Mouse (Mus musculus) embryonic facial prominence, embryonic 11.5 days (tissue): ENCODE data around the gene Pfkp. TPM values are rescaled to one million over a fixed set of nuclear protein-coding genes. Genes with fewer than 3 reads are reported as not detected.
A peak's percentile ranks its signal among the peaks of the same experiment; 100 is the strongest.

Source experiments
- ATAC-seq: fragments of 200-750 bp; cut with Nextera tagmentation; replicated peaks from 2 replicates; pipeline ENCODE4 v1.8.0; 2017; ENCODE audit warnings: low read depth; ENCODE audit not compliant: insufficient number of reproducible peaks, low FRiP score, low TSS enrichment
- DNase-seq: peaks from one replicate; pipeline ENCODE4 v3.0.0-alpha.2; 2015; ENCODE audit warnings: low spot score
- H3K27ac ChIP-seq: fragments of 300-500 bp; sonication (generic); replicated peaks from 2 replicates; pipeline ENCODE4 v1.5.1; 2014; ENCODE audit warnings: mild to moderate bottlenecking, low read depth, low read length, control low read depth
- H3K27me3 ChIP-seq: fragments of 300-500 bp; sonication (generic); 2 replicates; pipeline ENCODE4 v1.6.1; 2014; ENCODE audit warnings: mild to moderate bottlenecking, low read length, moderate library complexity, mixed read lengths; ENCODE audit not compliant: control insufficient read depth, insufficient read depth
- H3K36me3 ChIP-seq: fragments of 300-500 bp; sonication (generic); replicated peaks from 2 replicates; pipeline ENCODE4 v1.6.1; 2014; ENCODE audit warnings: low read depth, mild to moderate bottlenecking, low read length, moderate library complexity, mixed read lengths; ENCODE audit not compliant: control insufficient read depth, insufficient read depth
- H3K4me1 ChIP-seq: fragments of 300-500 bp; sonication (generic); 2 replicates; pipeline ENCODE4 v1.6.1; 2014; ENCODE audit warnings: low read length, mixed read lengths; ENCODE audit not compliant: control insufficient read depth, insufficient read depth
- H3K4me2 ChIP-seq: fragments of 300-500 bp; sonication (generic); 2 replicates; pipeline ENCODE4 v1.6.1; 2014; ENCODE audit warnings: low read depth, mild to moderate bottlenecking, control low read depth, low read length, moderate library complexity
- H3K4me3 ChIP-seq: fragments of 300-500 bp; sonication (generic); 2 replicates; pipeline ENCODE4 v1.5.1; 2014; ENCODE audit warnings: low read depth, low read length, control low read depth
- H3K9ac ChIP-seq: fragments of 300-500 bp; sonication (generic); replicated peaks from 2 replicates; pipeline ENCODE4 v1.6.1; 2014; ENCODE audit warnings: mild to moderate bottlenecking, control low read depth, low read length
- H3K9me3 ChIP-seq: fragments of 300-500 bp; sonication (generic); replicated peaks from 2 replicates; pipeline ENCODE4 v1.6.1; 2016; ENCODE audit warnings: mild to moderate bottlenecking, low read length, inconsistent platforms, mixed read lengths; ENCODE audit not compliant: control insufficient read depth
- WGBS: fragments of 180-500 bp; shearing (Covaris S2); extraction: QIAGEN DNeasy Blood & Tissue Kit; methylation state at CpG from one replicate; pipeline ENCODE4 v1.1.7; 2014; 5-methylcytosine and 5-hydroxymethylcytosine counted together
- polyA plus RNA-seq: library from polyadenylated mRNA; unstranded; fragments of >200 nt; fragmentation: Nextera tagmentation; extraction: Ambion mirVana; gene quantifications from 2 replicates; pipeline ENCODE4 v1.2.1, GENCODE M21; 2014

Gene Pfkp
- polyA plus RNA-seq, 1 experiment from 2014 or later: 16.7 TPM

DNA sequence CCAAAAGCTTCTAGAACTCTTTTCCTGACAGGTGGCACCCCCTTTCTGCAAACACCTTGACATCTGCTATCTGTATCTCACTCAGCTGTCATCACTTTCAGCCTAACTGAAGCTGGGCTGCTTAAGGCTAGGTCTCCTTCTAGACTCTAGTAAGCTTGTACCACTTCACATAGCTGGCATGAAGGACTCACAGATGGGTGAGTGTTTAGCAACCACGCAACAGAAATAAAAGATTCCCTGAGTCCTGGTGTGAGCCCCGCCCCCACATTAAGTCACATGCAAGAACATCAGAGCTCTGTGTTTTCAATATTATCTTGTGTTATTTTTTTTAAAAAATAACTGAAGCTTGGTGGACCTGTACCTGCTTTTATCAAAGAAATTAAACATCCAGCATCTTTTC, 8.7 kb upstream of the Pfkp start:
- DNase-seq (no peak), ATAC-seq (no peak)
- no peaks in the 10 kb centered on the region for H3K27me3 ChIP-seq
- no peaks in the 10 kb centered on the region for H3K36me3 ChIP-seq
- no peaks in the 10 kb centered on the region for H3K4me1 ChIP-seq
- WGBS: 87% methylated on average over 2 of the region's 2 CpGs
- no peak overlapping the region for H3K4me3 ChIP-seq
- no peak overlapping the region for H3K4me2 ChIP-seq
- H3K9ac ChIP-seq: no peak overlapping the region
- H3K9me3 ChIP-seq: no peaks in the 10 kb centered on the region
- no peak overlapping the region for H3K27ac ChIP-seq

DNA sequence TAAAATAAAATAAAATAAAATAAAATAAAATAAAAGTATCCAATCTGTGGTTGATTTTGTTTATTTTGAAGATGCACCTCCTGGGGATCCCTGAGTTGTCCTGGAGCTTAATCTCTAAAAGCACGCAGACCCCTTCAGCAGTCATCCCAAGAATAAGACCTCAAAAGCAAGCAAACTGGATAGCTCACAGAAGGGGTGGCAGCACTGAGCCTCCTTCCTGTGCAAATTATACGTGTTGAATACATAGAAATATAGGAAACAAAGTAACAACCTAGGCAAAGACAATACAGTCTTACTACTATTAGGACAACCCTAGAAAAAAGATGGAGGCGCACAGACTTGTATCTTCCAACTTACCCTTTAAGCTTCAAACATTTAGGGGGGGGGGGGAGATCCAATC, 965 bp upstream of the Pfkp start:
- H3K4me1 ChIP-seq: peaks cover 3% of the 10 kb centered on the region; the same call in 1 of the 2 replicates
- no peak overlapping the region for H3K9ac ChIP-seq
- H3K27ac ChIP-seq: no peak overlapping the region
- 70% methylated on average over 3 of the region's 3 CpGs for WGBS
- H3K4me3 ChIP-seq: no peak overlapping the region
- H3K36me3 ChIP-seq: no peaks in the 10 kb centered on the region
- H3K9me3 ChIP-seq: no peaks in the 10 kb centered on the region
- no peak overlapping the region for H3K4me2 ChIP-seq
- no peaks in the 10 kb centered on the region for H3K27me3 ChIP-seq
- no peak for ATAC-seq
- DNase-seq: no peak

DNA sequence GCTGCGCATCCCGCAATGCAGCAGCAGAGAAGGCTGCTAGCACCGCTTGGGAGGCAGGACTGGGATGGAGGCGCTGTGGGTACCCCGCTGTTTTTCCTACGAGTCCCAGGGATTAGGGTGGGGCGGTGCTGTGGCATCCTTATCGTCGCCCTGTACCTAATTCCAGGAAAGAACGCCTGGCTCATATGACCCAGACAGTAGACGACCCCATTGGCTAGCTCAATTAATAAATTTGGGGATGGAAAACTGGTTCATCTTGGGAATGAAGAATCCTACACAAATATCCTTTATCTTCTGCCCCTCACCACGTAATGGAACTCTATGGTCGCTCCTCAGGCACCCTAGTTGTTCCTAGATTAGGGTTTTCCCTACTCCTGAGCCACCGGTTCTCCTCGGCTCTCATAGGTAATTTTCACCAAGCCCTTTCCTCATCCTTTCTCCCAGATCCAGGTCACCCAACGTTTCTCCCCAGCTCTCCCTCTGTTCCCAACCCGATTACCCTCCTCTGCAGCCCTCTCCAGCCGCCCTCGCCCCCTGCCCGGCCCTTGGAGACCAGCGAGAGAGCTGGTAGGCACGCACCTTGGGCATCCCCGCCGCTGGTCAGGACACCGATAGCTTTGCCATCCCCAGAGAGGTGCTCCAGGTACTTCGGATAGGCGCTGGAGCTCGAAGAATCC, 447 bp downstream of the Pfkp start:
- H3K9ac ChIP-seq: peak overlapping the region; percentile 49
- no peak for DNase-seq

DNA sequence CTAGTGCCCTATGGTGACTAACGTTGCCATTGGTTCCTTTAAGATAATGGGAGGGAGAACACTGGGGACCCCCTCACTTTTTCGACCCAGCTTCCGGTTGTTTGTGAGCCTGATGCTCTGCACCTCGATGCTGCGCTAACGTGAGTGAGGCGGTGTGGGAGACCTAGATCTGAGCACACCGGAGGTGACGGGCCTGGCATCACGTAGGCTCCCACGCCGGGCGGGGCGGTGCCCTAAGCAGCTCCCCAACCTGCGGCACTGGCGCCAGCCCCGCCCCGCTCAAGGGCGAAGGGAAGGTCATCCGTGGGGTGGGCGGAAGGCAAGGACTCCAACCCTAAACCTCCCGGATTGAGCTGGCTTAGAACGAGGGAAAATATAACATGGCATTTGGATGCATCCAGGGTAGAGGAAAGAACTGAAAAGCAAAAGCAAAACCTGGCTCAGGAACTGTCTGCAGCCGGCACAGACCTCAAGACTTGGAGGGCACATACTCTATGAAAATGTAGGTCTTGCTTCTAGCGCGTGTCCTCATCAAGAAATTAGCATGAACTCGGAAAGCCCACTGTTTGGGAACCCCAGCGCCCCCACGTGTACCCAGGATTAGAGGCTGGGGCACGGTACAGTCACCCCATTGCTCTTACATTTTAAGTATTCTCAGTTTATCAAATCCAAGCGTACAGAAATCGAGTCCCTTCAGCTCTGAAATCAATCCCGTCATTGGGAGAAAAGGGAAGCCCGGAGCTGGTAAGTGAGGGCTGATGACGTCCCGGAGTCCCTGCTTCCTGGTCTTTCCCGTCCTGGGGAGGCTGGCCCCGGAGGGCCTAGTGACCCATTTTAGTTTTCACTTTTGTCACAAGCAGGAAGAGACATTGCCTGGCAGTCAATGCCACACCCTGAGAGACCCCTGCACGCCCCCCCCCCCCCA, 1.2 kb downstream of the Pfkp start:
- peak; percentile 56 for ATAC-seq
- Histone ChIP-seq H3K4me3 (peak overlapping the region; percentile 50), H3K36me3 (no peaks in the 10 kb centered on the region), H3K4me2 (peak overlapping the region; percentile 97), H3K9ac (peak overlapping the region; percentile 41), H3K9me3 (no peaks in the 10 kb centered on the region), H3K27ac (no peak overlapping the region), H3K27me3 (no peaks in the 10 kb centered on the region), H3K4me1 (peaks cover 3% of the 10 kb centered on the region; the same call in 1 of the 2 replicates)
- peak; percentile 44 for DNase-seq
- under 1% methylated on average over 39 of the region's 39 CpGs for WGBS

More for the DNA sequence above, 447 bp downstream of the Pfkp start:
- Histone ChIP-seq H3K27me3 (no peaks in the 10 kb centered on the region), H3K27ac (no peak overlapping the region), H3K4me1 (peaks cover 3% of the 10 kb centered on the region; the same call in 1 of the 2 replicates), H3K9me3 (no peaks in the 10 kb centered on the region), H3K4me3 (peak overlapping the region; percentile 50), H3K4me2 (peak overlapping the region; percentile 97), H3K36me3 (no peaks in the 10 kb centered on the region)
- ATAC-seq: peak; percentile 36
- WGBS: under 1% methylated on average over 28 of the region's 28 CpGs

DNA sequence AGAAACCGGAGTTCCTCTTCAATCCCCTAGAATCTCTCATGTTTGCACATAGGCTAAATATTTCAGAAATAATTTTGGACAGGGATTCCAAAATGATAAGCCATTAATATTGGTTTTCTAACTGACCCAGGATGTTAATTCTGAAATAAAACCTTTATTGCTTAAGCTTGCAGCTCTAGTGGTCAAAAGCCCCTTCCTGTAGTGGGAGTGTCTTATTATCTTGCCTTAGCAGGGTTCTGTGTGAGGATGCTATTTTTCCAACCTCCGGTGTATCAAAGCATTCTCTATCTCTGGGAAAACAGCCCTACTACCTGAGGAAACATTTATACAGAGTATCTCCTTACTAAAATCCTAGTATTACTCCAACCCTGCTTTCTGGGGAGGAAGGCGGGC, 1.9 kb downstream of the Pfkp start:
- H3K27me3 ChIP-seq: no peaks in the 10 kb centered on the region
- peaks cover 3% of the 10 kb centered on the region; the same call in 1 of the 2 replicates for H3K4me1 ChIP-seq
- no peaks in the 10 kb centered on the region for H3K36me3 ChIP-seq
- DNase-seq: no peak
- H3K27ac ChIP-seq: no peak overlapping the region
- H3K9me3 ChIP-seq: no peaks in the 10 kb centered on the region
- H3K4me2 ChIP-seq: no peak overlapping the region; the same call in 1 of the 2 replicates
- WGBS: 39% methylated on average over 3 of the region's 3 CpGs
- H3K4me3 ChIP-seq: peak overlapping the region; percentile 50
- H3K9ac ChIP-seq: no peak overlapping the region; the same call in 1 of the 2 replicates
- no peak for ATAC-seq

DNA sequence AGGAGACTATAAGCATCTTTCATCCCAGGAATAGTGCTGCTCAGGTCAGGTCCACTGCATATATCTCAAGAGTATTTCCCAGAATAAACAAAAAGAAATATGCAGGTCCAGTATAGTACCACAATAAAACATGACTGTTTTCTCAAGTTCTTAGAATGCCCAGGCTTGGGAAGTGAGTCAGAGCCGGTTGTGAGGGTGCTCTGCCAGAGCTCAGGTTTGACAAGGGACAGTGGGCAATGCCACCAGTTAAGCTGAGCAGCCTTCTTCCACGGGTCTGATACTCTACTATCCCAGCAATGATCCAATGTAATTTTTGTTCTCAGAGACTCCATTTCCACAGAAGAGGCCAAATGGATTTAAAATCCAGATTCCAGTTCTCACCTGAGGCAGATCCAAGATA, 2.3 kb downstream of the Pfkp start:
- WGBS: 83% methylated on average over 2 of the region's 2 CpGs
- Histone ChIP-seq H3K9ac (no peak overlapping the region), H3K4me3 (no peak overlapping the region), H3K27ac (no peak overlapping the region), H3K36me3 (no peaks in the 10 kb centered on the region), H3K4me2 (no peak overlapping the region), H3K9me3 (no peaks in the 10 kb centered on the region), H3K4me1 (peaks cover 3% of the 10 kb centered on the region; the same call in 1 of the 2 replicates), H3K27me3 (no peaks in the 10 kb centered on the region)
- DNase-seq (no peak), ATAC-seq (no peak)

DNA sequence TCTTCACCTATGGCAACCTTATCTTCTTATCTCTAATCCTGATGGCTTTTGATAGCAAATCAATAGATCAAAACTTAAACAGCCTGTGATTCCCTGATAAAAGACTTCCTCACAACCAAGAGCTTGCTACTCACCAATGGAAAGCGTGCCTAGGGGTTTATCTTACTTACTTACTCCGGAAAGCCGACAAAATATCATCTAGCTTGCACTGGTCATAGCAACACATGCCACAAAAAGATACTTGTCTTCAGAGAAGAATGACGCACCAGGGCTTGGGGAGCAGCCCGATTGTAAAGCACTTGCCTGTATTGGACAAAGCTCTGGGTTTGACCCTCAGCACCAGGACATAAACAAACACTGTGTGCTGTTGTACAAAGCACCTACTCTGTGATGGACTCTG, 4.6 kb downstream of the Pfkp start:
- H3K4me3 ChIP-seq: no peak overlapping the region
- H3K27ac ChIP-seq: no peak overlapping the region
- no peak for DNase-seq
- no peak overlapping the region for H3K9ac ChIP-seq
- no peaks in the 10 kb centered on the region for H3K36me3 ChIP-seq
- WGBS: 88% methylated on average over 5 of the region's 5 CpGs
- H3K9me3 ChIP-seq: no peaks in the 10 kb centered on the region
- peaks cover 2% of the 10 kb centered on the region; the same call in 1 of the 2 replicates for H3K4me1 ChIP-seq
- H3K4me2 ChIP-seq: no peak overlapping the region
- no peak for ATAC-seq
- H3K27me3 ChIP-seq: no peaks in the 10 kb centered on the region

DNA sequence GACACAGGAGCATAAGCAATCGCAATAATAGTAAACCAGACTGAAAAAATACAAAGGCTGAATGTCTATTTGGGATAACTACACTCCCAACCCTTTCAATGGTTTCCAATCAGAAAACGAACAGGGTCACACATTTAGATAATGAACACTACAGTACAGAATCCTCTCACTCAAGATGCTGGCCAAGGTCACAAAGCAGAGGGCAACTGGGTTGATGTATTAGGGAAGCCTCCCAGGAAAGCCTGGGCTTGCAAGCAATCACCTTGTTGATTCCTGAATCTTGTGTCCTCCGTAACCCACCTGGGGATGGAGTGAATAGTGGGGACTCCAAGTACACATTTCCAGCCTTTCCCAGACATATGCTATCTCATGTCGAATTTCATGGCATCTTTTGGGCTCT, 5.6 kb downstream of the Pfkp start:
- Histone ChIP-seq H3K9me3 (no peaks in the 10 kb centered on the region), H3K36me3 (no peaks in the 10 kb centered on the region), H3K4me3 (no peak overlapping the region), H3K27ac (no peak overlapping the region), H3K4me2 (no peak overlapping the region), H3K27me3 (no peaks in the 10 kb centered on the region), H3K4me1 (no peaks in the 10 kb centered on the region), H3K9ac (no peak overlapping the region)
- ATAC-seq (no peak), DNase-seq (no peak)
- WGBS: 92% methylated on average over 4 of the region's 4 CpGs
